9 mouse cellular contexts compared by ENCODE assay signal in genomic region chr4:154856882-154857281, GRCm38 (mm10). TPM values are rescaled to one million over a fixed set of nuclear protein-coding genes. Genes with fewer than 3 reads are reported as not detected.
A peak's percentile ranks its signal among the peaks of the same experiment; 100 is the strongest.
DNase-seq lines count a peak whose midpoint lies in the region; ATAC-seq lines count a peak whose summit lies in the region.
"Had no signal": no experiment of that assay in that cellular context is flagged by ENCODE, and none has a peak within 500 bp of the region (broad histone marks: within the 10 kb centered on the region; RNA-seq: fewer than 3 reads in every experiment).

No protein-coding gene starts in this region.

- peak overlapping the region; percentile 70 for H3K4me3 ChIP-seq in midbrain, embryonic 10.5 days
- no peak overlapping the region for H3K4me3 ChIP-seq in midbrain, embryonic 11.5 days (ENCODE audit: low read depth, low read length)
- peak overlapping the region; percentile 58 for H3K4me3 ChIP-seq in limb, embryonic 10.5 days

- H3K4me2 ChIP-seq in midbrain, embryonic 11.5 days: no peak overlapping the region; the same call in 1 of the 2 replicates

- no peak for ATAC-seq in midbrain, embryonic 11.5 days (ENCODE audit: low FRiP score)
- ATAC-seq in erythroblast, adult 5-6 weeks (replicated peaks; ENCODE audit: low FRiP score, poor library complexity, severe bottlenecking): no peak
- ATAC-seq: activated CD4-positive, CD25-positive, alpha-beta regulatory T cell, adult 4 months had no signal

- H3K27ac ChIP-seq in midbrain, embryonic 10.5 days (replicated peaks): peak overlapping the region; percentile 87
- no peak overlapping the region for H3K27ac ChIP-seq in midbrain, embryonic 11.5 days (ENCODE audit: low read depth, low read length)
- no peak overlapping the region for H3K27ac ChIP-seq in limb, embryonic 10.5 days

- WGBS in midbrain, embryonic 10.5 days: 87% methylated on average over 7 of the region's 7 CpGs
- 87% methylated on average over 7 of the region's 7 CpGs for WGBS in midbrain, embryonic 11.5 days
- WGBS in limb, embryonic 10.5 days: 87% methylated on average over 7 of the region's 7 CpGs

- DNase-seq in cerebellum, adult 11-12 months: peak; percentile 64
- DNase-seq in cerebellum, postnatal 4 days (ENCODE audit: low spot score in 2 of 2): no peak
- no peak for DNase-seq in midbrain, embryonic 10.5 days (ENCODE audit: low spot score)
- DNase-seq in midbrain, embryonic 11.5 days (ENCODE audit: low spot score, missing footprints): no peak
- no peak for DNase-seq in limb, embryonic 10.5 days (ENCODE audit: low spot score)
- no peak for DNase-seq in spleen, postnatal 10 days (ENCODE audit: low spot score in 2 of 2)
- no peak for DNase-seq in adrenal gland, postnatal 25 days

- peaks cover 76% of the 10 kb centered on the region for H3K27me3 ChIP-seq in midbrain, embryonic 10.5 days (ENCODE audit: low read depth, poor library complexity, severe bottlenecking)
- peaks cover 24% of the 10 kb centered on the region for H3K27me3 ChIP-seq in midbrain, embryonic 11.5 days (ENCODE audit: control insufficient read depth, insufficient read depth, low read length)
- peaks cover 63% of the 10 kb centered on the region for H3K27me3 ChIP-seq in limb, embryonic 10.5 days (ENCODE audit: low read depth, poor library complexity, severe bottlenecking)

- no peaks in the 10 kb centered on the region for H3K36me3 ChIP-seq in midbrain, embryonic 10.5 days
- H3K36me3 ChIP-seq in midbrain, embryonic 11.5 days (ENCODE audit: control insufficient read depth, insufficient read depth, low read length): no peaks in the 10 kb centered on the region
- H3K36me3 ChIP-seq in limb, embryonic 10.5 days: no peaks in the 10 kb centered on the region

- H3K9me3 ChIP-seq in midbrain, embryonic 10.5 days (replicated peaks): no peaks in the 10 kb centered on the region
- H3K9me3 ChIP-seq in midbrain, embryonic 11.5 days (ENCODE audit: control insufficient read depth, low read length): no peaks in the 10 kb centered on the region
- no peaks in the 10 kb centered on the region for H3K9me3 ChIP-seq in limb, embryonic 10.5 days (replicated peaks)

- H3K9ac ChIP-seq in midbrain, embryonic 11.5 days (ENCODE audit: low read length): no peak overlapping the region

- peaks cover 16% of the 10 kb centered on the region for H3K4me1 ChIP-seq in midbrain, embryonic 10.5 days
- peaks cover 3% of the 10 kb centered on the region for H3K4me1 ChIP-seq in midbrain, embryonic 11.5 days (ENCODE audit: control insufficient read depth, insufficient read depth, low read length)
- peaks cover 13% of the 10 kb centered on the region for H3K4me1 ChIP-seq in limb, embryonic 10.5 days

RNA-seq across cellular contexts. Expression of gene Mmel1, which starts 12.5 kb away (rescaled TPM):
- polyA plus RNA-seq in midbrain, embryonic 10.5 days (2016; fragmentation: Nextera tagmentation; extraction: Ambion mirVana): 0.20 and 0.35 TPM in 2 replicates
- 0.29 and 0.56 TPM in 2 replicates for polyA plus RNA-seq in midbrain, embryonic 11.5 days (2014; fragmentation: Nextera tagmentation; extraction: Ambion mirVana)
- 0.15 TPM in 1 of 2 replicates, not detected in the other for polyA plus RNA-seq in limb, embryonic 10.5 days (2016; fragmentation: Nextera tagmentation; extraction: Ambion mirVana)
- total RNA-seq in erythroblast, adult 5-6 weeks (2015; ENCODE audit: low replicate concordance): 1.0 and 4.0 TPM in 2 replicates
- 7.1 and 9.9 TPM in 2 replicates for total RNA-seq in erythroblast, adult 5-6 weeks (2017; ENCODE audit: low replicate concordance)
- 5.6 and 6.2 TPM in 2 replicates for total RNA-seq in adrenal gland, postnatal 25 days (2021)
- polyA plus RNA-seq: activated CD4-positive, CD25-positive, alpha-beta regulatory T cell, adult 4 months had no signal

RNA-seq across cellular contexts. Expression of gene Ttc34, which starts 19.6 kb away (rescaled TPM):
- polyA plus RNA-seq in midbrain, embryonic 10.5 days (2016; fragmentation: Nextera tagmentation; extraction: Ambion mirVana): 0.22 and 0.57 TPM in 2 replicates
- 0.25 and 0.31 TPM in 2 replicates for polyA plus RNA-seq in midbrain, embryonic 11.5 days (2014; fragmentation: Nextera tagmentation; extraction: Ambion mirVana)
- polyA plus RNA-seq in limb, embryonic 10.5 days (2016; fragmentation: Nextera tagmentation; extraction: Ambion mirVana): 0.41 and 0.46 TPM in 2 replicates
- total RNA-seq in erythroblast, adult 5-6 weeks (2015; ENCODE audit: low replicate concordance): not detected in 2 replicates
- total RNA-seq in erythroblast, adult 5-6 weeks (2017; ENCODE audit: low replicate concordance): not detected in 2 replicates
- 0.52 TPM in 1 of 2 replicates, not detected in the other for total RNA-seq in adrenal gland, postnatal 25 days (2021)
- polyA plus RNA-seq: activated CD4-positive, CD25-positive, alpha-beta regulatory T cell, adult 4 months had no signal

RNA-seq across cellular contexts. Expression of gene Fam213b, which starts 42.1 kb away (rescaled TPM):
- 45.9 and 46.8 TPM in 2 replicates for polyA plus RNA-seq in midbrain, embryonic 10.5 days (2016; fragmentation: Nextera tagmentation; extraction: Ambion mirVana)
- 39.6 and 41.8 TPM in 2 replicates for polyA plus RNA-seq in midbrain, embryonic 11.5 days (2014; fragmentation: Nextera tagmentation; extraction: Ambion mirVana)
- polyA plus RNA-seq in limb, embryonic 10.5 days (2016; fragmentation: Nextera tagmentation; extraction: Ambion mirVana): 34.9 and 42.7 TPM in 2 replicates
- 3.6 and 8.8 TPM in 2 replicates for total RNA-seq in erythroblast, adult 5-6 weeks (2015; ENCODE audit: low replicate concordance)
- total RNA-seq in erythroblast, adult 5-6 weeks (2017; ENCODE audit: low replicate concordance): 2.3 and 2.5 TPM in 2 replicates
- 126 and 172 TPM in 2 replicates for total RNA-seq in adrenal gland, postnatal 25 days (2021)
